Mouse (Mus musculus): Measurements from ENCODE around the gene Mtmr3.

DNA sequence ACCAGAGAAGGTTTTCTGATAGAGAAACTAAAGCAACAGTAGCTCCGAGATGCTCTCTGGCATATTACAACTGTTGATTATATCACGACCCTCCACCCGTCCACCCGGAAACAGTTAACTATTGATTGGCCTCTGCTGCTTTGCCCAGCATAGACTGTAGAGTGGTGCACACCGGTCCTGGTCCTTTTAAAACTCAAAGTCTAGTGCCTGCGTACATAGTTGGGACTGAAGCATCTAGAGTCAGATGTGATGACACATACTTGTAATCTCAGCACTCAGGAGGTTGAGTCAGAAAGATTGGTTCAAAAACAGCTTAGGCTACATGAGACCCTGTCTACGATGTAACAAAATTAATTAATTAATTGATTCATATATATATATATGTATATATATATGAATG lies 43.6 kb upstream of the Mtmr3 start:
- no peak for TF ChIP-seq CTCF (IDR thresholded peaks at IDR 0.05; ENCODE audit: low read depth, low read length)
- TF ChIP-seq POLR2AphosphoS5 (IDR thresholded peaks at IDR 0.05; ENCODE audit: insufficient replicate concordance, low read depth, low read length), result no peak
- TF ChIP-seq GATA1 (IDR thresholded peaks at IDR 0.05; ENCODE audit: borderline replicate concordance, low read length), result no peak
- TF ChIP-seq TAL1 (conservative IDR thresholded peaks at IDR 0.05; ENCODE audit: low read depth, low read length), result no peak
- no peak for TF ChIP-seq GATA2 (IDR thresholded peaks at IDR 0.05; ENCODE audit: borderline replicate concordance, low read depth, low read length)

Measured in G1E (cell line).